Mouse (Mus musculus) midbrain, postnatal 0 days (tissue): ENCODE measurements around the gene Cdc26. TPM values are rescaled to one million over a fixed set of nuclear protein-coding genes. Genes with fewer than 3 reads are reported as not detected.

Experiments
- ATAC-seq: fragments of 200-750 bp; cut with Nextera tagmentation; 2 replicates; pipeline ENCODE4 v1.8.0; 2017; ENCODE audit warnings: moderate number of reproducible peaks, mild to moderate bottlenecking, moderate TSS enrichment, moderate library complexity; ENCODE audit not compliant: low FRiP score
- DNase-seq: peaks from one replicate; pipeline ENCODE4 v3.0.0-alpha.2; 2015; ENCODE audit warnings: low spot score
- H3K27ac ChIP-seq: fragments of 300-500 bp; sonication (generic); 2 replicates; pipeline ENCODE4 v1.5.1; 2014; ENCODE audit warnings: low read depth, mild to moderate bottlenecking, low read length, mixed read lengths
- H3K27me3 ChIP-seq: fragments of 300-500 bp; sonication (generic); 2 replicates; pipeline ENCODE4 v1.6.1; 2014; ENCODE audit warnings: low read length, control low read depth, mixed read lengths; ENCODE audit not compliant: insufficient read depth
- H3K36me3 ChIP-seq: fragments of 300-500 bp; sonication (generic); 2 replicates; pipeline ENCODE4 v1.6.1; 2014; ENCODE audit warnings: low read length, control low read depth, mixed read lengths; ENCODE audit not compliant: insufficient read depth
- H3K4me1 ChIP-seq: fragments of 300-500 bp; sonication (generic); 2 replicates; pipeline ENCODE4 v1.6.1; 2014; ENCODE audit warnings: mild to moderate bottlenecking, control low read depth, antibody characterized with exemption, low read length, mixed read lengths; ENCODE audit not compliant: insufficient read depth
- H3K4me2 ChIP-seq: fragments of 300-500 bp; sonication (generic); 2 replicates; pipeline ENCODE4 v1.6.1; 2014; ENCODE audit warnings: low read depth, mild to moderate bottlenecking, low read length, mixed read lengths; ENCODE audit not compliant: poor library complexity, severe bottlenecking
- H3K4me3 ChIP-seq: fragments of 300-500 bp; sonication (generic); 2 replicates; pipeline ENCODE4 v1.5.1; 2014; ENCODE audit warnings: low read depth, mild to moderate bottlenecking, low read length, moderate library complexity
- H3K9ac ChIP-seq: fragments of 300-500 bp; sonication (generic); replicated peaks from 2 replicates; pipeline ENCODE4 v1.6.1; 2014; ENCODE audit warnings: mild to moderate bottlenecking, low read length, moderate library complexity, mixed read lengths; ENCODE audit not compliant: poor library complexity, severe bottlenecking
- H3K9me3 ChIP-seq: fragments of 300-500 bp; sonication (generic); 2 replicates; pipeline ENCODE4 v1.6.1; 2016; ENCODE audit warnings: low read length, control low read depth
- CTCF ChIP-seq: IDR thresholded peaks from 2 replicates; pipeline ENCODE4 v1.5.1; 2016; ENCODE audit warnings: antibody characterized with exemption, mild to moderate bottlenecking
- WGBS: fragments of 180-500 bp; shearing (Covaris S2); extraction: QIAGEN DNeasy Blood & Tissue Kit; methylation state at CpG from one replicate; pipeline ENCODE4 v1.1.7; 2014; 5-methylcytosine and 5-hydroxymethylcytosine counted together
- polyA plus RNA-seq: library from polyadenylated mRNA; unstranded; fragments of >200 nt; fragmentation: Nextera tagmentation; extraction: Ambion mirVana; gene quantifications from 2 replicates; pipeline ENCODE4 v1.2.1, GENCODE M21; 2015
- total RNA-seq: library from RNA; depleted of rRNA; stranded (reverse); fragments of >200 nt; gene quantifications from 2 replicates; pipeline ENCODE4 v1.2.3, GENCODE M21; 2014

Cdc26 gene
- total and polyA plus RNA-seq, 2 experiments from 2014 or later, result 41.2 to 73.4 TPM

- no peaks in the 10 kb centered on the region for H3K27me3 ChIP-seq
- no peak overlapping the region for H3K4me2 ChIP-seq
- no peak overlapping the region for H3K27ac ChIP-seq
- WGBS, result 15% methylated on average over 6 of the region's 6 CpGs
- peaks cover 58% of the 10 kb centered on the region for H3K36me3 ChIP-seq
- H3K4me1 ChIP-seq, result no peaks in the 10 kb centered on the region
- no peak overlapping the region for H3K9ac ChIP-seq
- no peak overlapping the region for H3K4me3 ChIP-seq
- H3K9me3 ChIP-seq, result no peaks in the 10 kb centered on the region
- no peak for DNase-seq
- no peak for ATAC-seq
- no peak for TF ChIP-seq CTCF
These were observed 15.0 kb downstream of the Cdc26 start for GRCm38 (mm10) chr4:62393459-62393858.

- no peak overlapping the region for H3K9ac ChIP-seq
- no peak overlapping the region for H3K4me3 ChIP-seq
- no peaks in the 10 kb centered on the region for H3K9me3 ChIP-seq
- peaks cover 49% of the 10 kb centered on the region for H3K36me3 ChIP-seq
- TF ChIP-seq CTCF, result no peak
- WGBS, result 93% methylated on average over 7 of the region's 7 CpGs
- no peaks in the 10 kb centered on the region for H3K27me3 ChIP-seq
- no peak overlapping the region for H3K27ac ChIP-seq
- DNase-seq, result no peak
- no peak overlapping the region for H3K4me2 ChIP-seq
- no peaks in the 10 kb centered on the region for H3K4me1 ChIP-seq
- ATAC-seq, result no peak
These were observed 16.6 kb downstream of the Cdc26 start for GRCm38 (mm10) chr4:62391892-62392291.

- TF ChIP-seq CTCF, result no peak
- Histone ChIP-seq H3K4me1 (no peaks in the 10 kb centered on the region), H3K4me3 (no peak overlapping the region), H3K4me2 (no peak overlapping the region), H3K27ac (no peak overlapping the region), H3K27me3 (no peaks in the 10 kb centered on the region), H3K36me3 (peaks cover 35% of the 10 kb centered on the region), H3K9me3 (no peaks in the 10 kb centered on the region), H3K9ac (no peak overlapping the region)
- WGBS, result 86% methylated on average over 5 of the region's 5 CpGs
- DNase-seq (no peak), ATAC-seq (no peak)
These were observed 18.6 kb downstream of the Cdc26 start for GRCm38 (mm10) chr4:62389592-62390512.

- Histone ChIP-seq H3K4me3 (no peak overlapping the region), H3K36me3 (peaks cover 18% of the 10 kb centered on the region), H3K27me3 (no peaks in the 10 kb centered on the region), H3K9ac (no peak overlapping the region), H3K4me1 (no peaks in the 10 kb centered on the region), H3K4me2 (no peak overlapping the region), H3K27ac (no peak overlapping the region), H3K9me3 (no peaks in the 10 kb centered on the region)
- ATAC-seq, result no peak
- WGBS, result 94% methylated on average over 7 of the region's 7 CpGs
- no peak for TF ChIP-seq CTCF
- DNase-seq, result no peak
These were observed 23.0 kb downstream of the Cdc26 start for GRCm38 (mm10) chr4:62385439-62385838.

GRCm38 (mm10) chr4:62384159-62384558 is 24.3 kb downstream of the Cdc26 start:
- H3K9ac ChIP-seq, result no peak overlapping the region
- no peak overlapping the region for H3K27ac ChIP-seq
- no peak for TF ChIP-seq CTCF
- 94% methylated on average over 1 of the region's 1 CpGs for WGBS
- no peak for ATAC-seq
- peaks cover 11% of the 10 kb centered on the region; the same call in 1 of the 2 replicates for H3K36me3 ChIP-seq
- no peak for DNase-seq
- H3K4me2 ChIP-seq, result no peak overlapping the region
- no peaks in the 10 kb centered on the region for H3K27me3 ChIP-seq
- no peaks in the 10 kb centered on the region for H3K4me1 ChIP-seq
- H3K9me3 ChIP-seq, result no peaks in the 10 kb centered on the region
- H3K4me3 ChIP-seq, result no peak overlapping the region

GRCm38 (mm10) chr4:62383752-62384151 is 24.7 kb downstream of the Cdc26 start:
- H3K9me3 ChIP-seq, result no peaks in the 10 kb centered on the region
- no peak overlapping the region for H3K4me3 ChIP-seq
- no peaks in the 10 kb centered on the region for H3K4me1 ChIP-seq
- no peak overlapping the region for H3K9ac ChIP-seq
- no peak for ATAC-seq
- TF ChIP-seq CTCF, result no peak
- no peak overlapping the region for H3K4me2 ChIP-seq
- no peak overlapping the region for H3K27ac ChIP-seq
- DNase-seq, result no peak
- no peaks in the 10 kb centered on the region for H3K27me3 ChIP-seq
- WGBS, result 81% methylated on average over 7 of the region's 7 CpGs
- H3K36me3 ChIP-seq, result peaks cover 7% of the 10 kb centered on the region; the same call in 1 of the 2 replicates
